Mouse (Mus musculus) embryonic facial prominence, embryonic 14.5 days (tissue): ENCODE measurements around the gene Ccna1. TPM values are rescaled to one million over a fixed set of nuclear protein-coding genes. Genes with fewer than 3 reads are reported as not detected.

Experiments used
- ATAC-seq: fragments of 200-750 bp; cut with Nextera tagmentation; 2 replicates; pipeline ENCODE4 v1.8.0; 2017; ENCODE audit warnings: low read depth, moderate number of reproducible peaks, moderate TSS enrichment
- DNase-seq: peaks from one replicate; pipeline ENCODE4 v3.0.0-alpha.2; 2015; ENCODE audit warnings: low spot score
- H3K27ac ChIP-seq: fragments of 300-500 bp; sonication (generic); replicated peaks from 2 replicates; pipeline ENCODE4 v1.5.1; 2014; ENCODE audit warnings: low read depth, mild to moderate bottlenecking, low read length, moderate library complexity
- H3K27me3 ChIP-seq: fragments of 300-500 bp; sonication (generic); replicated peaks from 2 replicates; pipeline ENCODE4 v1.6.1; 2014; ENCODE audit warnings: low read length; ENCODE audit not compliant: control insufficient read depth, insufficient read depth
- H3K36me3 ChIP-seq: fragments of 300-500 bp; sonication (generic); 2 replicates; pipeline ENCODE4 v1.6.1; 2014; ENCODE audit warnings: low read length, mixed read lengths; ENCODE audit not compliant: control insufficient read depth, insufficient read depth
- H3K4me1 ChIP-seq: fragments of 300-500 bp; sonication (generic); 2 replicates; pipeline ENCODE4 v1.6.1; 2014; ENCODE audit warnings: antibody characterized with exemption, low read length; ENCODE audit not compliant: control insufficient read depth, insufficient read depth
- H3K4me2 ChIP-seq: fragments of 300-500 bp; sonication (generic); 2 replicates; pipeline ENCODE4 v1.6.1; 2014; ENCODE audit warnings: low read depth, mild to moderate bottlenecking, low read length, moderate library complexity, mixed read lengths
- H3K4me3 ChIP-seq: fragments of 300-500 bp; sonication (generic); 2 replicates; pipeline ENCODE4 v1.5.1; 2014; ENCODE audit warnings: low read depth, mild to moderate bottlenecking, low read length
- H3K9ac ChIP-seq: fragments of 300-500 bp; sonication (generic); 2 replicates; pipeline ENCODE4 v1.6.1; 2014; ENCODE audit warnings: low read depth, mild to moderate bottlenecking, low read length, moderate library complexity, mixed read lengths
- H3K9me3 ChIP-seq: fragments of 300-500 bp; sonication (generic); 2 replicates; pipeline ENCODE4 v1.6.1; 2016; ENCODE audit warnings: low read length; ENCODE audit not compliant: control insufficient read depth
- WGBS: fragments of 180-500 bp; shearing (Covaris S2); extraction: QIAGEN DNeasy Blood & Tissue Kit; methylation state at CpG from one replicate; pipeline ENCODE4 v1.1.7; 2014; 5-methylcytosine and 5-hydroxymethylcytosine counted together
- polyA plus RNA-seq: library from polyadenylated mRNA; unstranded; fragments of >200 nt; fragmentation: Nextera tagmentation; extraction: Ambion mirVana; gene quantifications from 2 replicates; pipeline ENCODE4 v1.2.1, GENCODE M21; 2014

Gene Ccna1
- polyA plus RNA-seq, 1 experiment from 2014 or later, result 5.1 TPM

DNA sequence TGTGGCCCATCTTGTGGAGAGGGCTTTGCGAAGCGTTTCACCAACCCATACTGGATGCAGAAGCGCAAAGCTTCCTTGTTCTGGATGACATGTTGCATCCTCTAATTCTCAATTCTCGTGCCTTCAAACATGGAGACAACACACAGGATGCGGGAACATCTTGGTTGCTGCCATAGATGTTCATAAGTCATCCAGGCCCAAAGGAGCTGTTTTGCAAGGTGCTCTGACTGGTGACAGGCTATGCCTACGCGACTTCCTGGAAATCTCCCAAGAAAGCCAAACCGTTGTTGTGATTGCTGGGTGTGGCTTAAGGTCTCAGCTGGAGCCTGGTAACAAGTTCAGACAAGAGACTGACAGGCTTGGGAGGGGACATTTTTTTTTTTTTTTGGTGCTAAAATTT lies 1.1 kb upstream of the Ccna1 start:
- Histone ChIP-seq H3K4me2 (no peak overlapping the region), H3K4me1 (peaks cover 12% of the 10 kb centered on the region; the same call in 1 of the 2 replicates), H3K36me3 (no peaks in the 10 kb centered on the region), H3K27ac (no peak overlapping the region), H3K4me3 (no peak overlapping the region), H3K27me3 (peaks cover 22% of the 10 kb centered on the region), H3K9ac (no peak overlapping the region), H3K9me3 (no peaks in the 10 kb centered on the region)
- 70% methylated on average over 8 of the region's 8 CpGs for WGBS
- ATAC-seq (no peak), DNase-seq (peak; percentile 47)

DNA sequence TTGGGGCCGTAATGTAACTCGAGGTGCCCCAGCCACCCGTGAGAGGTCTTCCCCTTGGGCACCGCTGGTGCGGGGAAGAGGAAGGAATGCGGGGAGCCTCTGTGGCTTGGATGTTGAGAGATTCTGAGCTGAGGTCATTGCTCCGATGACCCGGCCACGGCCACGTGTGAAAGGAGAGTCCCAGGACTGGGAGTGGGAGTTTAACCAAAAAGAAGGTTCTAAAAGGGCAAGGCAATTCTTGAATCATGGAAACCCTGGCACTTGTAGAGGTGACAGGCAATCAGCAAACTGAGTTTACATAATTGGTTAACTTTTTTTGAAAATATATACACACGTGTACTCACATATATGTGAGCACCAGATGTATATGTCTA lies 433 bp upstream of the Ccna1 start:
- Histone ChIP-seq H3K36me3 (no peaks in the 10 kb centered on the region), H3K9me3 (no peaks in the 10 kb centered on the region), H3K4me2 (peak overlapping the region; percentile 100), H3K27me3 (peaks cover 22% of the 10 kb centered on the region), H3K4me3 (peak overlapping the region; percentile 65), H3K4me1 (peaks cover 12% of the 10 kb centered on the region; the same call in 1 of the 2 replicates), H3K9ac (peak overlapping the region; percentile 60), H3K27ac (no peak overlapping the region)
- 11% methylated on average over 11 of the region's 11 CpGs for WGBS
- DNase-seq (no peak), ATAC-seq (no peak)

DNA sequence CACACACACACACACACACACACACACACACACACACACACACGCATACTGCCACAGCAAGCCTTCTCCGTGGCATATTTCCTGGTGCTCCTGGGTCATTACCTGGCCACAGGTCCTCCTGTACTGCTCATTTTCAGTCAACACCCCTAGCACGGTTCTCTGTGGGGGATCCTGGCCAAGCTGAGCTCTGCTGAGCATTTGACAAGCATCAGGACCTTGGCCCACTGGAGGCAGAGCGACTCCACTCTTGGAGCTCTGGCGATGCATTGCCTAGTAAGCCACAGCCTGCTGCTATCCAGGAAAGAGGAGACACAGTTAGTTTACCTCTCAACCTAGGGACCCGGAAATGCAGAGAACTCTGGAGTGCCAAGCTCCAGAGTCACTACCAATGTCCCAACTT lies 1.1 kb downstream of the Ccna1 start:
- peak overlapping the region; percentile 100 for H3K4me2 ChIP-seq
- H3K27ac ChIP-seq, result no peak overlapping the region
- no peaks in the 10 kb centered on the region for H3K36me3 ChIP-seq
- H3K9me3 ChIP-seq, result no peaks in the 10 kb centered on the region
- DNase-seq, result no peak
- WGBS, result 55% methylated on average over 6 of the region's 6 CpGs
- peaks cover 12% of the 10 kb centered on the region; the same call in 1 of the 2 replicates for H3K4me1 ChIP-seq
- no peak overlapping the region for H3K9ac ChIP-seq
- no peak for ATAC-seq
- H3K27me3 ChIP-seq, result peaks cover 22% of the 10 kb centered on the region
- peak overlapping the region; percentile 65; the same call in 1 of the 2 replicates for H3K4me3 ChIP-seq

DNA sequence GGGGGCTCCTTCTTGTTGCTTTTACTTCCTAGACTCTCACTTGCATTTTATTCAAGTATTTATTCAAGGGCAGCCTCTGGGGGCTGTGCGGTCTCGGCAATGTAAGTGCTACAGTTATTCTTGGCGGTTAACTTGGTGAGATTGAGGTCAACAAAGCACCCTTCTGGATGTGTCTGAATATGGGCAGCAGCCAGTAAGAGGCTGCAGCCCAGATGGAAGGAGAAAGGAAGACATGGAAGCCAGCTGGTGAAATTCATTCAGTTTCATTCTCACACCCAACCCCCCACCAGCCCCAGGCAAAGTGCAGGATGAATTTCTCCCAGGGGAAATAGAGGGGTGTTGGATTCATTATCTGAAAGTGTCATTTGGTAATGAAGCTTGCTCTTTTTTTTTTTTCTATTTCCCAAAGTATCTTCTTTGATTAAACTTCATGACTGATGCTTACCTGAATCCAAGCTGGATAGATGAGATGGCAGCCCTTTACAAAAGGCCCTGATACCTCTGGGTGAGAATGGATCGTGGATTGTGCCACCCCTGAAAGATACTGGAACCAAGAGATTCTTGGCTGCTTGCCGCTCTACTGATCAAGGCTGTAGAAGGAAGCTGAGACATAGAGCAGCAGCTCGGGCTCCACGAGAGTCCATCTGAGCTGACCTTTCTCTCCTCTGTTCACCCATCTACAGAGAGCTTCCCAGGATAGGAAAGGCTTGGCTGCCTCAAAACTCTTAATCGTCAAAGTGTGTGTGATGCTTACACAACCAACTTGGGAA lies 10.5 kb downstream of the Ccna1 start:
- Histone ChIP-seq H3K9ac (no peak overlapping the region), H3K27me3 (no peaks in the 10 kb centered on the region), H3K4me1 (no peaks in the 10 kb centered on the region), H3K27ac (no peak overlapping the region), H3K4me2 (no peak overlapping the region), H3K36me3 (no peaks in the 10 kb centered on the region), H3K4me3 (no peak overlapping the region), H3K9me3 (no peaks in the 10 kb centered on the region)
- ATAC-seq (no peak), DNase-seq (peak; percentile 68)
- WGBS, result 68% methylated on average over 8 of the region's 8 CpGs

DNA sequence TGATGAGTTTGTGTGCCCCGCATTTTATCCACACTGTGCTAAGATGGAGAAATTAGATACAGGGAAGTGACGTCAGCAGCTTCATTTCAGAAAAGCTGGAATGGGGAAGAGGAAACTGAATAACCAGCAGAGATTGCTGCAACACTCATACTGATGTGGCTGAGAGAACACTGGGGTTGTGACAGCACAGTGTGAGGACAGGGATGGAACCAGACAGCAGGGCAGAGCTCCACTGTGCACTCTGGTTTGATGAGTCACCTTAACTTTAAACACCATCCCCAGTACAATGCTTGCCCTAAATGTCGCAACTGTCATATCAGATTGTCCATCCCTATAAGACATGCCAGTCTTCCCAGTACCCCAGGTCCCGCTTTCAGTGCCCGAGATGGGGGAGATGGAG lies 17.7 kb downstream of the Ccna1 start:
- no peaks in the 10 kb centered on the region for H3K9me3 ChIP-seq
- 90% methylated on average over 5 of the region's 5 CpGs for WGBS
- H3K36me3 ChIP-seq, result no peaks in the 10 kb centered on the region
- no peak overlapping the region for H3K9ac ChIP-seq
- no peak overlapping the region for H3K27ac ChIP-seq
- no peaks in the 10 kb centered on the region for H3K27me3 ChIP-seq
- no peaks in the 10 kb centered on the region for H3K4me1 ChIP-seq
- H3K4me3 ChIP-seq, result no peak overlapping the region
- ATAC-seq (no peak), DNase-seq (no peak)
- no peak overlapping the region for H3K4me2 ChIP-seq

DNA sequence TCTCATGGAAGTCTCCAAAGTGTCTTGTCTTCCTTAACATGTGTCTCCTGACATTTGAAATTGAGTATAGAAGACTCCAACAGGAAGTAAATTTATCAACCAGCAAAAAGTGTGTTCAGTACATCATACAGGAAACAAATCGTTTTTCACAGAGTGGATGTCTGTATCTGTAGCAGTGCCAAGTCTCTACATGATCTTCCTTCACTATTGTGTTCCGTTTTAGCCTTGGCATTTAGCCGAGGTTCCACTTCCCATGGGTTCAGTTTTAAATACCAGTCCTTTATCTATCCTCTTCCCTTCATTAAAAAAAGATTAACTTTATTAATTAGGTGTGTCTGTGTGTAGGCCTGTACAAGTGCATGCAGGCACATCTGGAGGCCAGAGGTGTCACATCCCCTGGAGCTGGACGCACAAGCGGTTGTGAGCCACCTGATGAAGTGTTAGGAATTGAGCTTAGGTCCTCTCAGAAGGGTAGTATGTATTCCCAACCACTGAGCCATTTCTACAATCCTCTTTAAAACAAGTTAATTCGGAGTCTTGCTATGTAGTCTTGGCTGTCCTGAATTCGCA lies 27.9 kb downstream of the Ccna1 start:
- DNase-seq, result peak; percentile 24
- Histone ChIP-seq H3K9me3 (0 out of 2 replicates have a peak, but pooled peaks cover under 1% of the 10 kb centered on the region), H3K4me3 (no peak overlapping the region), H3K4me1 (no peaks in the 10 kb centered on the region), H3K4me2 (no peak overlapping the region), H3K27ac (no peak overlapping the region), H3K36me3 (no peaks in the 10 kb centered on the region), H3K27me3 (no peaks in the 10 kb centered on the region), H3K9ac (no peak overlapping the region)
- 76% methylated on average over 7 of the region's 7 CpGs for whole genome bisulfite sequencing
- no peak for ATAC-seq

DNA sequence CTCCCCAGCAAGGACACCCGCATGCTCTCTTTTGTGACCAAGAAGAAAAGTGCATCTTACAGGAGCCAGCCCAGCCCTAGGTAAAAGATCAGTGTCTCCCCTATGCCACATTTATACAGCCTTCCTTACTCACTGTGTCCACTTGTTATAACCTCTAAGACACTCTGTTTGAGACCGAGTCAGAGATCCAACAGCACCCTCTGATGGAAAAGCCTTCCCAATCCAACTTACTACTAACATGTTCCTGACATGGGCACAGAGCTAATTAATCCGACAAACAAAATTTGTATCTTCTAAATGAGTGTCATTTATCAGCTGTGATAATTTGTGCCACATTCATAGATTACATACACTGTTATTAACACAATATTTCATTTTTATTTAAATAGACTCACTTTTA lies 29.8 kb downstream of the Ccna1 start:
- WGBS, result 78% methylated on average over 3 of the region's 3 CpGs
- H3K27me3 ChIP-seq, result no peaks in the 10 kb centered on the region
- no peak overlapping the region for H3K4me2 ChIP-seq
- no peak for ATAC-seq
- H3K4me3 ChIP-seq, result no peak overlapping the region
- no peak overlapping the region for H3K27ac ChIP-seq
- DNase-seq, result no peak
- no peak overlapping the region for H3K9ac ChIP-seq
- H3K9me3 ChIP-seq, result 0 out of 2 replicates have a peak, but pooled peaks cover 4% of the 10 kb centered on the region
- no peaks in the 10 kb centered on the region for H3K4me1 ChIP-seq
- H3K36me3 ChIP-seq, result no peaks in the 10 kb centered on the region

DNA sequence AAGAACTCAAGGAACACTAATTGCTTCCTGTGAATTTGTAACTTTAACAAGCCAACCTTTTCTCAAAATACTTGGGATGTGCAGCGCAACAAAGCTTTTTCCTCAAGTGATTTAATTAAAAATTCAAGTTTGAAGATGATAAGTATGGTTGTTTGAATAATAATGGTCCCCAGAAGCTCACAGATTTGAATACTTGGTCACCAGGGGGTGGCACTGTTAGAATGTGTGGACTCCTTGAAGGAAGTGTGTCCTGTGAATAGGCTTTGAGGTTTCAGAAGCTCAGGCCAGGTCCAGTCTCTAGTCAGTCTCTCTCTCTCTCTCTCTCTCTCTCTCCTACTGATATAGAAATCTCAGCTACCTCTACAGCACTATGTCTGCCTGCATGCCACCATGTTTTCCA lies 32.0 kb downstream of the Ccna1 start:
- Histone ChIP-seq H3K4me2 (no peak overlapping the region), H3K36me3 (no peaks in the 10 kb centered on the region), H3K4me3 (no peak overlapping the region), H3K27ac (no peak overlapping the region), H3K27me3 (no peaks in the 10 kb centered on the region), H3K4me1 (no peaks in the 10 kb centered on the region), H3K9me3 (0 out of 2 replicates have a peak, but pooled peaks cover 4% of the 10 kb centered on the region), H3K9ac (no peak overlapping the region)
- no peak for ATAC-seq
- 94% methylated on average over 1 of the region's 1 CpGs for WGBS
- peak; percentile 2 for DNase-seq

DNA sequence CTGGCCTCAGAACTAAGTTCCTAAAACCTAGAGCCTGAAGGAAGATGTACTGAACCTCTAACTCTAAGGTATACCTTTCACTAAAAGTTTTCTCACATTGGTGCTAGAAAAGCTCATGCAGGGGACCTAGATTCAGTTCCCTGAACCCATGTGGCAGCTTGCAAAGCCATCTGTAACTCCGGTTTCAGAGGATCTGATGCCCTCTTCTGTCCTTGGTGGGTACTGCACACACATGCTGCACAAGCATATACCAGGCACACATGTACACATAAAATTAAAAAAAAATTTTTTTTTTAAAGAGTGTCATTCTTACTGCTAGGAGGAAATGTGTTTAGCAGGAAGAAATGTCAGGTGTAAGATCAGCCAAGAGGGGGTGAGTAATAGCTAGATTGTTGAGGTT lies 33.1 kb downstream of the Ccna1 start:
- no peak overlapping the region for H3K27ac ChIP-seq
- no peak for DNase-seq
- H3K9ac ChIP-seq, result no peak overlapping the region
- no peak overlapping the region for H3K4me2 ChIP-seq
- H3K27me3 ChIP-seq, result no peaks in the 10 kb centered on the region
- 0 out of 2 replicates have a peak, but pooled peaks cover 4% of the 10 kb centered on the region for H3K9me3 ChIP-seq
- H3K4me3 ChIP-seq, result no peak overlapping the region
- no peaks in the 10 kb centered on the region for H3K4me1 ChIP-seq
- WGBS, result 84% methylated on average over 1 of the region's 1 CpGs
- no peaks in the 10 kb centered on the region for H3K36me3 ChIP-seq
- ATAC-seq, result no peak
